Mouse (Mus musculus): ENCODE data around the gene Slc25a22. TPM values are rescaled to one million over a fixed set of nuclear protein-coding genes. Genes with fewer than 3 reads are reported as not detected.
A peak's percentile ranks its signal among the peaks of the same experiment; 100 is the strongest.

Gene Slc25a22
- total RNA-seq, 2 experiments from 2014 or later = 286 to 306 TPM

DNA sequence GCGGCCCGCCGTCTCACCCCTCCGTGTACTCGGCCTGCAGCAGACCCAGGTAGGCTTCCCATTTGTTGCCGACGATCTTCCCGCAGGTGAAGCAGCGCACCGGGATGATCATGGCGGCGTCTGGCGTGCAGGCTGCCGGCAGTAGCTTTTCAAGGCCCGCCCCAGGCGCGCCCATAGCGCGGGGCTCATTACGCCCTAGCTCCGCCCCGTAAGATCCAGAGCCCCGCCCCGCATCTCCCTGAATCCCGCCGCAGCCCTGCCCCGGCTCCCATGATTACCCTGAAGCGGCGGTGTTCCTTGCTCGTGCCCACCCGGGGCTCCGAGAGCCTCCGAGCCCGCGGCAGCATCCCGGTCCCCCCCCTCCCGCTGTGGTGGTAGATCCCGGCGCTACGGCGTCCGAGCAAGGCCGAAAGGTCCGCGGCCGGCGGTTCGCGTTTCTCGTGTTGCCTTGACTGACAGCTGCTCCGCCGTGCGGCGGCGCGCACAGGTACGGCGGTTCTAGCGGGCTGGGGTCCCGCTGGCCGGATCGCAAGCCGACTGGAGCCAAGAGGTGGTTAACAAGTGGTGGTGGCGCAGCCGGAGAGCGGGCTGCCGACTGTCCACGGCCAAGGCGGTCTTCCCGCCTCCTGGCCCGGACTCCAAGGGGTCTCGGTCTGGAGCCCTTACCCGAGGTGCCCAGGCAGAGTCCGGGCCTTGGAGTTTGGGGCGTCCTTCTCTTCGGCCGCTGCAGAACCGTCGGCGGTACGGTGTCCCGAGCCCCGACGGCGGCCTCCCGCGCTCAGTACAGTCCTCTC lies 37.5 kb upstream of the Slc25a22 start, which contains the start of the genes Polr2l and Tspan4:
Gene Polr2l, minus strand, starts transcription at position 122 of the 794 bp plus-strand sequence.
Gene Tspan4, plus strand, starts transcription at position 230 of the 794 bp plus-strand sequence.
- intact Hi-C loops (cut with DNase I) = no loop called here
- peak; percentile 77 to 90 for DNase-seq (ENCODE audit: extremely low spot score in 1 of 2, low spot score in 2 of 2)

DNA sequence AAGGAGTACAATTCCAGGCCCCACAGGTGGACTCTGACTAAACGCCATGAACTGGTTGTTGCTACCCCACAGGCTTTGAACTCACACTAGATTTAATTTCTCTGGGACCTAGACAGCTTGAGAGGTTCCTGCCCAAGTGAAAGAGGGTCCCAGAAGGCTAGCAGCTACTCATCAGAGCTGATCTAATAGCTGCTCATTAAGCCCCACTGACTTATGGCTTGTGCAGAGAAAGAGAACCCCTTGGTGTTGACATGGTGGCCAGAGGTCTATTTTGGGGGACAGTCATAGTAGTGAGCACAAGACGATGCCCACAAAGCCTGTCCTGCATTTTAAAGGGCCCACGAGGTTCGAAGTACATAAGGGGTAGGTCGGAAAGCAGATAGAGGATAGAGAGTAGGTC lies 36.5 kb upstream of the Slc25a22 start:
- DNase-seq (ENCODE audit: extremely low spot score in 1 of 2, low spot score in 2 of 2) = no peak
- intact Hi-C loops (cut with DNase I) = no loop called here

DNA sequence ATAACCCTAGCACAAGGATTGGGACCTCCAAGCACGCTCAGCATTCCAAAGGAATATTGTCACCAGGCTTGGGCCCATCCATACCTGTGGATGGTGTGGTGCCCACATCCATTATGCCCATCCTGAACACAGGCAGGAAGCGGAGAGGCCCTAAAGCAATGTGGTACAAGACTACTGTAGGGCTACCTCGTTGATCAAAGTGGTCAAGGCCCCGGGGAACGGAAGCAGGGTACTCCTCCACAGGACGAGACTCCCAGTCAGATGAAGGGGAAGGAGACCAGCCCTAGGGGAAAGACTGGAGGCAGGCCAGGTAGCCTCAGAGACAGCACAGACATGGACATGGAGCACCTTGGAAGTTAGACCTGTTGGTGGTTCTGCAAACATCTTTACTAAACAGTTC lies 35.1 kb upstream of the Slc25a22 start:
- intact Hi-C loops (cut with DNase I) = no loop called here

DNA sequence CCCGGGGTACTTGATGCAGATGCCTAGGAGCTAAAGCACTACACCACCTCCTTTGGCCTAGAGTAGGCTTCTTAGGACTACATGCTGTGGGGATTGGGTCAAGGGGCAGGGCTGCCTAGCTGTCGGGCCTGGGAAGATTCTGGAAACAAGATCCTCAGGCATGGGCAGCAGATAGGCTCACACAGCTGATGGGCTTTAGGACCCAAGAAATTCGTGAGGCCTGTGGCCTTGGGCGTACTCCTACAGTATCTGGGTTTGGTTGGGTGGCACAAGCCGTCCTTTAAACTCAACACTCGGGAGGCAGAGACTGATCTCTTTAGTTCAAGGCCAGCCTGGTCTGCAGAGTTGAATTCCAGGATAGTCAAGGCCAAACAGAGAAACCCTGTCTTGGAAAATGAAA lies 34.5 kb upstream of the Slc25a22 start:
- intact Hi-C loops (cut with DNase I) = no loop called here

More for the DNA sequence above, 35.1 kb upstream of the Slc25a22 start:
- DNase-seq (ENCODE audit: extremely low spot score in 1 of 2, low spot score in 2 of 2) = no peak

DNA sequence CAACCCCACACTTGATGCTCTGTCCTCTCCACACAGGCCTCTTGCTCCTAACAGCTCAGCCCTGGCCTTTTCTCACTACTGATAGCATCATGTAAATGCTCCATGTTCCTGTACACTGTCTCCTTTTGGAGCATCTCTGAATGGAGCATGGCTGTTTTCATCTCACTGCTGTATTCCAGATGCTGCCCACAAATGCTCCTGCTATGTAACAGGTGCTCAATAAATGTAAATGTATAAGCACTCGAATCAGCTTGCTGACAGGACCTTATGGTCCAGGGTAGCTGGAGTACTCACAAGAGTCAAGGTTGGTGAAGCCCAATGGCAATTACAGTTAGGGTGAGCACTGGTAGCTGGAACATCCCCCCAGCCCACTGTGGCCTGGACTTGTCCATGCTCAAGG lies 33.5 kb upstream of the Slc25a22 start:
- DNase-seq (ENCODE audit: extremely low spot score in 1 of 2, low spot score in 2 of 2) = no peak
- intact Hi-C loops (cut with DNase I) = no loop called here

More for the DNA sequence above, 34.5 kb upstream of the Slc25a22 start:
- DNase-seq (ENCODE audit: extremely low spot score in 1 of 2, low spot score in 2 of 2) = no peak

DNA sequence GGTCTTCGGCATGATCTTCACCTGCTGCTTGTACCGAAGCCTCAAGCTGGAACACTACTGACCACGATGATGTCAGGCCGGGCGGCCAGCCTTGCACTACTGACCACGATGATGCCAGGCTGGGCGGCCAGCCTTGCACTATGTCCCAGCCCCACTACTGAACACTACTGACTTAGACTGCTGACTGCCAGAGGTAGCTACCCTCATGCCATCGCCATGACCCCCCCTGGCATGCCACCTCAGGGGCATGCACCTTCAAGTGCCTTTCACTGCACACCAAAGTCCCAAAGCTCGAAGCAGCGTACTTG lies 32.9 kb upstream of the Slc25a22 start:
- intact Hi-C loops (cut with DNase I) = no loop called here
- no peak for DNase-seq (ENCODE audit: extremely low spot score in 1 of 2, low spot score in 2 of 2)

DNA sequence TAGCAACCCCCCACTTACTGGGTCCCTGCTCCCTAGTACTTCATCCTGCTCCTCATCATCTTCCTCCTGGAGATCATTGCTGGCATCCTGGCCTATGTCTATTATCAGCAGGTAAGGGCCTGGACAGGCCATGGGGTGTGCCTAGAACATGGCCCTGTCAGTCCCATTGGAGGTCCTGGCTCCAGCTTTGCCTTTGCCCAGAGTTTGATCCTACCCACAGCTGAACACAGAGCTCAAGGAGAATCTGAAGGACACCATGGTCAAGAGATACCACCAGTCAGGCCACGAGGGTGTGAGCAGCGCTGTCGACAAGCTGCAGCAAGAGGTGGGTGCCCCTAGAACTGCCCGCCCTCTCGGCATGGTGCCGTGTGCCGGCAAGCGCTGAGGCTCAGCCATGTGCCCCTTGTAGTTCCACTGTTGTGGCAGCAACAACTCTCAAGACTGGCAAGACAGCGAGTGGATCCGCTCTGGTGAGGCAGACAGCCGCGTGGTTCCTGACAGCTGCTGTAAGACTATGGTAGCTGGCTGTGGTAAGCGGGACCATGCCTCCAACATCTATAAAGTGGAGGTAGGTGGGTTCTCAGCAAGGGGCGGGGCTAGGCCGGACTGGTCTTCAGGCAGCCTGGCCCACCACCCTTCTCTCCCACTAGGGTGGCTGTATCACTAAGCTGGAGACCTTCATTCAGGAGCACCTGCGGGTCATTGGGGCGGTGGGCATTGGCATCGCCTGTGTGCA lies 32.4 kb upstream of the Slc25a22 start:
- intact Hi-C loops (cut with DNase I) = no loop called here
- DNase-seq (ENCODE audit: extremely low spot score in 1 of 2, low spot score in 2 of 2) = no peak

DNA sequence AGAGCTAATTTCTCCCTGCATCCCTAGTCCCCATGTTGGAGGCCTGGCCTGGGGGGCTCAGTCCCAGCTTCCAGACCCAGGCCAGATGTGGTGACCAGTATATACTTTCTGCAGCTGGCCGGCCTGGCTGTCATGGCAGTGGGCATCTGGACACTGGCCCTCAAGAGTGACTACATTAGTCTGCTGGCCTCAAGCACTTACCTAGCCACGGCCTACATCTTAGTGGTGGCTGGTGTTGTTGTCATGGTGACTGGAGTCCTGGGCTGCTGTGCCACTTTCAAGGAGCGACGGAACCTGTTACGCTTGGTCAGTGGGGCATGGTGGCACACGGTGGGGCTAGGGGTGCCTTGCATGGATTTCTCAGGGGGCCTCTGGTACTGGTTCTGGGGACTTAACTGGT lies 31.7 kb upstream of the Slc25a22 start:
- intact Hi-C loops (cut with DNase I) = no loop called here
- no peak for DNase-seq (ENCODE audit: extremely low spot score in 1 of 2, low spot score in 2 of 2)

DNA sequence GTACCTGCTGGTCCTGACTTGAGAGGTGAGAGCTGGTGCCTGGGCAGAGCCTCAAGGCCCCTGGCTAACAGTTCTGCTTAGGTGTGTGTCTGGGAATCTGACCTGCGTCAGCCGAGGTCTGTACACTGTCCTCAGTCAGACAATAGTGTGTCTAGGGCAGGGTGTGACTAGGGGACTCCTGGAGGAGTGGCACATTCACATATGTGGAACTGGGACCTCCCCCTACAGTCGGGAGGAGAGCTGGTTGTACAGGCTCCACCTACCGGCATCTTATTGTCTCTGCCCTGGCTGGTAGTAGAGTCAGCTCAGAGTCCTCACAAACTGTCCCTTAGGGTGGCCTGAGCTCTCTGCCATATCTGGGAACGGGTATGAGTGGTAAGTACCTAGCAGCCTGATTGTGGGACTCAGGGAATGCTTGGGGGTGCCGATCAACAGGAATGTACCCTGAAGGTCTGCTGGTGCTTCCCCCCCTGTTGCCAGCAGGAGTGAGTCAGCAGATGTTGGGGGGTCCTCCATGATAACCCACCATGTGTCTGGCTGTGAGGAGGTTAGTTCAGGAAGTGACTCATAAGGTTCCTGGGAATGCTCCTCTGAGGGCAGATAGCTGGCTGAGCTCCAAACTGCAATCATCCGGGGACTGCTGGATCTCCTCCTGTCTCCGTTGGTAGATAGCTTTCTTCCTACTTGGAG lies 31.0 kb upstream of the Slc25a22 start:
- DNase-seq (ENCODE audit: extremely low spot score in 1 of 2, low spot score in 2 of 2) = peak in 1 of 2 experiments; percentile 78

DNA sequence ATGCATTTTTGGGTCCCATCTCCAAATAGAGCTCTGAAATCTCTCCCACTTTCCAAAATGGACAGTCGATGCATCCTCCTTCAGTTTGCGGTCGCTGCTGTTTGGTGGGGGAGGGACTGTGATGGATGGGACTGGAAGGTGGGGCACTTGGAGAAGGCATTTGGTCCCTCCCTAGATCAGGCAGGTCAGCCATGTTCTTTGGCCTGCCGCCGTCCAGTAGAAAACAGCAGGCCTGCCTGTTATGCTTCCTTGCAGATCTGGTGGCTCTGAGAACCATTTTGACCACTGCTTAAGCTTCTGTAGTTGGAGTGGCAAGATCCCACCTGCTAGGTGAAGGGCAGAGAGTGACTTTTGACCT lies 30.5 kb upstream of the Slc25a22 start:
- intact Hi-C loops (cut with DNase I) = no loop called here
- DNase-seq (ENCODE audit: extremely low spot score in 1 of 2, low spot score in 2 of 2) = no peak

More for the DNA sequence above, 31.0 kb upstream of the Slc25a22 start:
- intact Hi-C loops (cut with DNase I) = no loop called here

DNA sequence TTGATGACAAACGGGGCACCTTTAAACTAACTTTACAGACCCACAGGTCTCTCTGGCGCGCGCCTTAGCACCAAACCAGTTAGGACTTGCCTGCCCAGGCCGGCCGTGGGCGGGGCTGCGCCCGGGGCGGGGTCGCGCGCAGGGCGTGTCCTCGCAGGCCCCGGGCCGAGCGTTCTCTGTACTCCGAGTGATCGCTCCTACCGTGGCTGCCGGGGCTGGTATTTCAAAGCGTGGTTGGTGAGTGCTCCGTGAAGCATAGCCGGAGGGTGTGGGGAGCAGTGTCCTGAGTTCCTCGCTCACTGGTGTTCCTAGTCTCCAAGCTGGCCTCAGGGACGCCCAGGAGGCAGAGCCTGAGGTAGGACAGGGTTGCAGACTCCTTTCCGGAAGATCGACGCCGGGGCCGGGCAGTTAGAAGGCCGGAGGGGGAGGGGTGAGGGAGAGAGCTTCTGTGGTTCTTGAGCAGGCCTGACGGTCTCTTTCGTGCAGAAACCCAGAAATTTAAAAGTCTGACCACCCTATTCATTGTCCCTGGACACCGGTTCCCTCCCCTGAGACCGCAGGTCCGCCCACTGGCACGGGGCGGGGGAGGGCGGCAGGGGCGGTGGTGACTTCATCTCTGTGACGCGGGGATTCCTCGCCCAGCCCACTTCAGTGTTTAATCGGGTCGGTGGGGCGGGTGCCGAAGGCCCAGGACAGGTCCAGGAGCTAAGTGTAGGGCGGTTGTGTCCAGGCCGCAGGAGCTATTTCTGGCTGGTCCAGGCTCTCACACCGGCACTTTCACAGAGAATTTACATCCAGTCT lies 29.7 kb upstream of the Slc25a22 start, which contains the start of gene Cd151:
Gene Cd151, plus strand, starts transcription at position 163 of the 801 bp plus-strand sequence.
- intact Hi-C loops (cut with DNase I) = no loop called here
- peak; percentile 60 to 91 for DNase-seq (ENCODE audit: extremely low spot score in 1 of 2, low spot score in 2 of 2)

DNA sequence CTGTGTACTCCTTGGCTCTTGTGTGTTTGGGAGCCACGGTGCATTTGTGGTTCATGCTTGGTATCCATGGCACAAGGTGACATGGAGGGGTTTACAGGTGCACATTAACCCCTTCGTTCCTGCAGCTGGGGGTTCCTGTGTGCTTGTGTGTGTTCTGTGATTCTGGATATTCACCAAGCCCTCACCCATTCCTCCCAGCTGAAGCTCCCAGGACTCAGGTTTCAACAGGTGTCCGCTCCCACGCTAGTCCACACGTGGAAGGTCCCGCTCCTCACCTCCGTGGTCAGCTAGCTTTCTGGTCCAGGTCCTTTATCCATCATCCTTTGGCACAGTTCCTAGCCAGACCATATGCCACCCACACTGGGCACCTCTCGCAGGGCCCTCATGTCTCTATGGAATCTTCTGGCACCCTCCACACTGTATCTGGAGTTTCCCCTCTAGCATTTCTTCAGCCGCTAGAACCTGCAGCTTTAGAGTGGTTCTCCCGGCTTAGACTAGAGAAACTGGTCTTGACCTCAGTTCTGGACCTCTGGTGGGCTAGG lies 29.0 kb upstream of the Slc25a22 start:
- no peak for DNase-seq (ENCODE audit: extremely low spot score in 1 of 2, low spot score in 2 of 2)
- intact Hi-C loops (cut with DNase I) = no loop called here

DNA sequence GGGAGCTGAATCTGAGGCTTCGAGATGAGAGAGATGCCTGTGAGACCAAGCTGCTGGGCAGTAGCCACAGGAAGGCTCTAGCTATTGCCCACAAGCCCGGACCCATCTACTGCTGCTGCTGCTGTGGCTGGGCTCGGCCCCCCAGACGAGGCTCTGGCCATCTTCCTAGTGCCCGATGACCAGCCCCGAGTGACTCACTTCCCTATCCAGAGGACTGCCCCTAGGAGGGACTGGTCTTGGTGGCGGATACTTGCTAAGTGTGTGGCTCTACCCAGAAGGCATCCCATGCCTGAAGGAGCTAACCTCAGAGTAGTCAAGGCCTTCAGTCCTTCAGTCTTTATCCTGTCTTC lies 28.3 kb upstream of the Slc25a22 start:
- intact Hi-C loops (cut with DNase I) = no loop called here
- DNase-seq (ENCODE audit: extremely low spot score in 1 of 2, low spot score in 2 of 2) = peak in 1 of 2 experiments; percentile 48

DNA sequence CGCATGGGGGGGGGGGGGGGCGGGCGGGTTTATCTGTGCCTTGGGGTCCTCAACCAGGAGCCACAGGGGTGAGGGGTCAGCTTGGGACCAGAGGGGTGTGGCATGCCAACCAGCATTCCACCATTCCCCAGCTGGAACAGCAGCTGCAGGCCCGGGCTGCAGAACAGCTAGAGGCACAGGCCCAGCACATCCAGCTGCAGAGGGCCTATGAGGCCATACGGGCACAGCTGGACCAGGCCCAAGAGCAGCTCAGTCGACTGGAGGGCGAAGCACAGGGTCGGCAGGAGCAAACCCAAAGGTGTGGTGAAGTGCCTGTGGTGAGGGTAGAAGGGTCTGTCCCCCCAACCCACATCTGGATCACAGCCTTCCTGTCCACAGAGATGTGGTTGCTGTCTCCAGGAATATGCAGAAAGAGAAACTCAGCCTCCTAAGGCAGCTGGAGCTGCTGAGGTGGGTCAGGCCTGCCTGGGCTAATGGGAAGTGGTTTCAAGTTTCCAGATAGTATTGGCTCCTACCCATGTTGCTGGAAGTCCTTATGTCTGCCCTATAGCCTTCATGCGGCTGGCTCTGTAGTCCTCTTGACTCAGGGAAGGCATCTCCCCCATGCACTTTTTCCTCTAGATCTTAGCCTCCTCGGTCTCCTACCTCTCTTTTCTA lies 27.8 kb upstream of the Slc25a22 start:
- DNase-seq (ENCODE audit: extremely low spot score in 1 of 2, low spot score in 2 of 2) = peak in 1 of 2 experiments; percentile 58
- intact Hi-C loops (cut with DNase I) = no loop called here

DNA sequence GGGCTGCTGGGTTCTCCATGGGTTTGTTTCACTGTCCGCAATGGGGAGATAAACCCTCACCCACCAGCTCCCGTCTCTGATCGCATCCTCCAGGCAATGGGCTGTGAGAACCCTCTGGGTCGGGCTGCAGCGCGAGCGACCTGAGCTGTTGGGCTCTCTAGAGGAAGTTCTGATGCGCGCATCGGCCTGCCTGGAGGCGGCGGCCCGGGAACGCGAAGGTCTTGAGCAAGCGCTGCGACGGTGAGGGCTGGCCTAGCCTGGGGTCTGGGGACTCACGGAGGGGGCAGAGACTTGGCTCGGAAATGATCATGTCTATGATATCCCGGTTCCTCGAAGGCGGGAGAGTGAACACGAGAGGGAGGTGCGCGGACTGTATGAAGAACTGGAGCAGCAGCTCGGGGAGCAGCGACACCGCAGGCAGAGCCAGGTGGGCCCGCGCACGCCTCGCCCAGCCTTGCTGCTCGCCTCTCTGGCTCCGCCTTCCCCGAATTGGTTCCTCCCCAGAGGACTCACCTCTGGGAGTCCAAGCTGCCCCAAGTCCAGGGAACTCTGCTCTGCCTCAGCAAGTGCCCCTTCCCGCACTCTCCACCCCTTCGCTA lies 27.0 kb upstream of the Slc25a22 start:
- intact Hi-C loops (cut with DNase I) = no loop called here
- DNase-seq (ENCODE audit: extremely low spot score in 1 of 2, low spot score in 2 of 2) = peak in 1 of 2 experiments; percentile 62

DNA sequence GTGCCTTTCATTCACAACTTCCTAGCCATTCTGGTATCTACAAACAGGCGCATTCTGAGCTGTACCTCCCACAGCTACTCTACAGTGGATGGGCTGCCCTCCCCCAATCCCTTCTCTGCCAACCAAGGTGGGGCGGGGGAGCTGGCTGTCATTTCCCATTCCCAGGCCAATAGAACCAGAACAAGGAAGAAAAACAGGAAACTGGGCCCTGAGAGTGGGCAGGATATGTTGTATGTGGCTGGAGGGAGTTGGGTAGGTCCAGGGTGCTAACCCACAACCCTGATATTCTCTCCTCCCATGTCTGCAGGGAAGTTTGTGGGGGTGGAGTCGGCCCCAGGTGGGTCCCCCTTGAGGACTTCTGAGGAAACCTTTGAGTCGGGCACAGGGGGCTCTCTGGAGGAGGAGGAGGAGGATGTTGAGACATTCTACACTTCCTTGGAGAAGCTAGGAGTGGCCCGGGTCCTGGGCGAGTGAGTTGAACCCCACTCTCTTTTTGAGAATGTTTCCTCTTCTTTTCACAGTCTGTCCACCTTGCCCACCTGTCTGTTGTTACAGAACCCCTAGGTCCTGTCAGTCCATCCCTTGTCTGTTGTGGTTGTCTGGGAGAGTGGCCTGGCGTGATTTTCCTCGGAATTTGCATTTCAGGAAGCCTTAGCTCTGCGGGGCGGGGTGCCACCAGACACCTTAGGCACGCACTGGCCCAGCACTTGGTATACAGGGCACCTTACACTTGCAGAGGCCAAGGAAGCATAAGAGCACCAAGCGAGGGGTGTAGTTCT lies 26.3 kb upstream of the Slc25a22 start:
- intact Hi-C loops (cut with DNase I) = no loop called here
- peak in 1 of 2 experiments; percentile 83 for DNase-seq (ENCODE audit: extremely low spot score in 1 of 2, low spot score in 2 of 2)

DNA sequence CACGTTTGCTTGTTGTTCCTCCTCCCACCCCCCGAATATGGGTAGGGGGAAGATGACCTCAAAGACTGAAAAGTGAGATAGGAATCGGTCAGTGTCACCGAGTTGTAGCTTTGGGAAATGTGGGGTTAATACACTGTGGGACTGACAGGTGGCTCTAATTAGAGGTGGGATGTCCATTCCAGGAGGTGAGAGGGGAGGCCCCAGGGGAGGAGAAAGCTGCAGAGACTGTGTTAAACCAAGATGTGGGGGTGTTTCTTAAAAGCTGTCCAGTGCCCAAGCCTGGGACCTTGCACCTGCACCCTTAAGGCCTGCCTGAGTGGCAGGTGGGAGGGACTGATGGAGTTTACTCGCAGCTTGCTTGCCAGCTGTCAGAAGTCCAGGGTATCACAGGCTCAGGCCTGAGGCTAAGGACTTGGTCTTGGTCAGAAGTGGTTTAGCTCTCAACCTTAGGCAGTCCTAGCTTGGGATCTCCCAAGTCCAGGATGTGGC lies 24.7 kb upstream of the Slc25a22 start:
- peak in 1 of 2 experiments; percentile 42 for DNase-seq (ENCODE audit: extremely low spot score in 1 of 2, low spot score in 2 of 2)
- intact Hi-C loops (cut with DNase I) = no loop called here

Measured in left cerebral cortex, postnatal 10 days (tissue).